Mouse (Mus musculus) MEL (cell line): ENCODE measurements around the gene Tspan18. TPM values are rescaled to one million over a fixed set of nuclear protein-coding genes. Genes with fewer than 3 reads are reported as not detected.
A peak's percentile ranks its signal among the peaks of the same experiment; 100 is the strongest.

Source experiments
- DNase-seq: peaks from one replicate; pipeline ENCODE4 v3.0.0; 2011; ENCODE audit warnings: low read depth, low spot score
- H3K27ac ChIP-seq: 2 replicates; pipeline ENCODE4 v1.5.1; 2012; ENCODE audit warnings: low read depth, mild to moderate bottlenecking, control low read depth, low read length, moderate library complexity; ENCODE audit not compliant: control insufficient read depth
- H3K27me3 ChIP-seq, 2 experiments: fragments of 150-350 bp in 1 of 2; sonication (generic) in 1 of 2; 2 replicates each; pipeline ENCODE4 v1.6.1; 2012; ENCODE audit warnings: low read length in 2 of 2, mild to moderate bottlenecking in 2 of 2, improper control_type of control experiment in 1 of 2, moderate library complexity in 1 of 2; ENCODE audit not compliant: insufficient read depth in 2 of 2, control insufficient read depth in 1 of 2
- H3K36me3 ChIP-seq, 2 experiments: 2 replicates each; pipeline ENCODE4 v1.6.1; 2012 to 2014; ENCODE audit warnings: low read length in 2 of 2, improper control_type of control experiment in 1 of 2, inconsistent platforms in 1 of 2, mild to moderate bottlenecking in 1 of 2; ENCODE audit not compliant: insufficient read depth in 2 of 2, control insufficient read depth in 1 of 2
- H3K4me1 ChIP-seq, 2 experiments: fragments of 150-350 bp in 1 of 2; sonication (generic) in 1 of 2; 2 replicates each; pipeline ENCODE4 v1.6.1; 2012; ENCODE audit warnings: low read length in 2 of 2, improper control_type of control experiment in 1 of 2, mild to moderate bottlenecking in 1 of 2; ENCODE audit not compliant: insufficient read depth in 2 of 2, control insufficient read depth in 1 of 2
- H3K4me3 ChIP-seq, 2 experiments: fragments of 150-350 bp in 1 of 2; sonication (generic) in 1 of 2; 2 replicates each; pipeline ENCODE4 v1.5.1; 2012; ENCODE audit warnings: low read depth in 2 of 2, low read length in 2 of 2, mild to moderate bottlenecking in 2 of 2, moderate library complexity in 2 of 2, control low read depth in 1 of 2, improper control_type of control experiment in 1 of 2; ENCODE audit not compliant: control insufficient read depth in 1 of 2, insufficient read depth in 1 of 2
- H3K79me2 ChIP-seq: 2 replicates; pipeline ENCODE4 v1.6.1; 2012; ENCODE audit warnings: mild to moderate bottlenecking, low read length, moderate library complexity; ENCODE audit not compliant: control insufficient read depth, poor library complexity, insufficient read depth
- H3K9ac ChIP-seq: 2 replicates; pipeline ENCODE4 v1.6.1; 2012; ENCODE audit warnings: low read depth, mild to moderate bottlenecking, control low read depth, low read length, moderate library complexity; ENCODE audit not compliant: control insufficient read depth, poor library complexity, severe bottlenecking
- H3K9me3 ChIP-seq: fragments of 150-350 bp; sonication (generic); replicated peaks from 2 replicates; pipeline ENCODE4 v1.6.1; 2012; ENCODE audit warnings: mild to moderate bottlenecking, low read length, improper control_type of control experiment, moderate library complexity; ENCODE audit not compliant: insufficient read depth
- BHLHE40 ChIP-seq: IDR thresholded peaks from 2 replicates; pipeline ENCODE4 v1.6.1; 2012; ENCODE audit warnings: low read depth, mild to moderate bottlenecking, inconsistent platforms, low read length, improper control_type of control experiment, borderline replicate concordance
- CHD1 ChIP-seq: IDR thresholded peaks from 2 replicates; pipeline ENCODE4 v1.6.1; 2012; ENCODE audit warnings: low read depth, mild to moderate bottlenecking, inconsistent platforms, low read length, improper control_type of control experiment
- CHD2 ChIP-seq: IDR thresholded peaks from 2 replicates; pipeline ENCODE4 v1.6.1; 2011; ENCODE audit warnings: low read length, improper control_type of control experiment
- E2F4 ChIP-seq: IDR thresholded peaks from 2 replicates; pipeline ENCODE4 v1.6.1; 2011; ENCODE audit warnings: low read depth, low read length, improper control_type of control experiment, borderline replicate concordance
- ELF1 ChIP-seq: IDR thresholded peaks from 2 replicates; pipeline ENCODE4 v1.6.1; 2014; ENCODE audit warnings: low read depth, mild to moderate bottlenecking, inconsistent platforms, low read length, improper control_type of control experiment, moderate library complexity
- EP300 ChIP-seq, 2 experiments: IDR thresholded peaks; 2 replicates each; pipeline ENCODE4 v1.6.1; 2011; ENCODE audit warnings: improper control_type of control experiment in 2 of 2, low read length in 2 of 2, low read depth in 1 of 2, mild to moderate bottlenecking in 1 of 2
- GABPA ChIP-seq: IDR thresholded peaks from 2 replicates; pipeline ENCODE4 v1.6.1; 2012; ENCODE audit warnings: low read depth, mild to moderate bottlenecking, inconsistent platforms, low read length, improper control_type of control experiment, moderate library complexity
- GATA1 ChIP-seq: IDR thresholded peaks from 2 replicates; pipeline ENCODE4 v1.6.1; 2011; ENCODE audit warnings: low read depth, low read length, improper control_type of control experiment
- JUND ChIP-seq: IDR thresholded peaks from 2 replicates; pipeline ENCODE4 v1.6.1; 2011; ENCODE audit warnings: low read depth, mild to moderate bottlenecking, improper control_type of control experiment, low read length
- KAT2A ChIP-seq: conservative IDR thresholded peaks from 2 replicates; pipeline ENCODE4 v1.6.1; 2012; ENCODE audit warnings: low read depth, low read length, improper control_type of control experiment, inconsistent platforms
- MAFK ChIP-seq: IDR thresholded peaks from 2 replicates; pipeline ENCODE4 v1.6.1; 2011; ENCODE audit warnings: low read depth, mild to moderate bottlenecking, low read length, improper control_type of control experiment, borderline replicate concordance
- MAX ChIP-seq: IDR thresholded peaks from 2 replicates; pipeline ENCODE4 v1.6.1; 2011; ENCODE audit warnings: low read length, improper control_type of control experiment
- MEF2A ChIP-seq: IDR thresholded peaks from 2 replicates; pipeline ENCODE4 v1.6.1; 2014; ENCODE audit warnings: low read depth, mild to moderate bottlenecking, inconsistent platforms, low read length, improper control_type of control experiment; ENCODE audit not compliant: poor library complexity, insufficient replicate concordance, severe bottlenecking; ENCODE audit errors: extremely low read depth
- MXI1 ChIP-seq: IDR thresholded peaks from 2 replicates; pipeline ENCODE4 v1.6.1; 2011; ENCODE audit warnings: mild to moderate bottlenecking, low read depth, low read length, improper control_type of control experiment
- MYB ChIP-seq: IDR thresholded peaks from 2 replicates; pipeline ENCODE4 v1.6.1; 2011; ENCODE audit warnings: mild to moderate bottlenecking, low read depth, low read length, improper control_type of control experiment
- MYC ChIP-seq: IDR thresholded peaks from 2 replicates; pipeline ENCODE4 v1.6.1; 2011; ENCODE audit warnings: low read depth, mild to moderate bottlenecking, low read length, improper control_type of control experiment, moderate library complexity
- NELFE ChIP-seq: IDR thresholded peaks from 2 replicates; pipeline ENCODE4 v1.6.1; 2011; ENCODE audit warnings: low read depth, low read length, improper control_type of control experiment
- NRF1 ChIP-seq: IDR thresholded peaks from 2 replicates; pipeline ENCODE4 v1.6.1; 2014; ENCODE audit warnings: low read depth, mild to moderate bottlenecking, inconsistent platforms, low read length, improper control_type of control experiment, moderate library complexity; ENCODE audit not compliant: poor library complexity, insufficient read depth, severe bottlenecking
- POLR2A ChIP-seq, 2 experiments: IDR thresholded peaks; 2 replicates each; pipeline ENCODE4 v1.6.1; 2011 to 2012; ENCODE audit warnings: low read length in 2 of 2, mild to moderate bottlenecking in 2 of 2, control low read depth in 1 of 2, improper control_type of control experiment in 1 of 2, low read depth in 1 of 2, moderate library complexity in 1 of 2; ENCODE audit not compliant: control insufficient read depth in 1 of 2, insufficient read depth in 1 of 2, poor library complexity in 1 of 2
- POLR2AphosphoS2 ChIP-seq: IDR thresholded peaks from 2 replicates; pipeline ENCODE4 v1.6.1; 2011; ENCODE audit warnings: low read length, improper control_type of control experiment
- POLR2AphosphoS5 ChIP-seq: IDR thresholded peaks from 2 replicates; pipeline ENCODE4 v1.6.1; 2012; ENCODE audit warnings: low read depth, borderline replicate concordance, mild to moderate bottlenecking, inconsistent platforms, low read length, moderate library complexity, mixed read lengths
- RAD21 ChIP-seq: IDR thresholded peaks from 2 replicates; pipeline ENCODE4 v1.6.1; 2011; ENCODE audit warnings: mild to moderate bottlenecking, low read depth, low read length, improper control_type of control experiment
- RCOR1 ChIP-seq: IDR thresholded peaks from 2 replicates; pipeline ENCODE4 v1.6.1; 2012; ENCODE audit warnings: low read depth, mild to moderate bottlenecking, inconsistent platforms, low read length, improper control_type of control experiment
- SIN3A ChIP-seq: IDR thresholded peaks from 2 replicates; pipeline ENCODE4 v1.6.1; 2012; ENCODE audit warnings: low read length, improper control_type of control experiment, inconsistent platforms
- SMC3 ChIP-seq: IDR thresholded peaks from 2 replicates; pipeline ENCODE4 v1.6.1; 2011; ENCODE audit warnings: low read depth, low read length, improper control_type of control experiment
- TAL1 ChIP-seq: IDR thresholded peaks from 2 replicates; pipeline ENCODE4 v1.6.1; 2012; ENCODE audit warnings: mild to moderate bottlenecking, inconsistent platforms, low read length, moderate library complexity, mixed read lengths
- TBP ChIP-seq: IDR thresholded peaks from 2 replicates; pipeline ENCODE4 v1.8.0; 2011; ENCODE audit warnings: low read depth, low read length, improper control_type of control experiment
- TCF12 ChIP-seq: IDR thresholded peaks from 2 replicates; pipeline ENCODE4 v1.6.1; 2014; ENCODE audit warnings: low read depth, mild to moderate bottlenecking, inconsistent platforms, low read length, improper control_type of control experiment, moderate library complexity
- UBTF ChIP-seq: IDR thresholded peaks from 2 replicates; pipeline ENCODE4 v1.6.1; 2012; ENCODE audit warnings: low read depth, mild to moderate bottlenecking, inconsistent platforms, low read length, improper control_type of control experiment, moderate library complexity, borderline replicate concordance; ENCODE audit not compliant: insufficient read depth
- USF2 ChIP-seq, 2 experiments: IDR thresholded peaks; 2 replicates each; pipeline ENCODE4 v1.6.1; 2011 to 2012; ENCODE audit warnings: improper control_type of control experiment in 2 of 2, low read length in 2 of 2, borderline replicate concordance in 1 of 2, inconsistent platforms in 1 of 2, low read depth in 1 of 2, mild to moderate bottlenecking in 1 of 2; ENCODE audit not compliant: insufficient read depth in 1 of 2
- ZC3H11A ChIP-seq: IDR thresholded peaks from 2 replicates; pipeline ENCODE4 v1.6.1; 2012; ENCODE audit warnings: low read depth, mild to moderate bottlenecking, inconsistent platforms, low read length, improper control_type of control experiment
- ZKSCAN1 ChIP-seq: IDR thresholded peaks from 2 replicates; pipeline ENCODE4 v1.6.1; 2012; ENCODE audit warnings: low read depth, mild to moderate bottlenecking, inconsistent platforms, low read length, improper control_type of control experiment, moderate library complexity
- ZMIZ1 ChIP-seq: IDR thresholded peaks from 2 replicates; pipeline ENCODE4 v1.6.1; 2012; ENCODE audit warnings: low read depth, mild to moderate bottlenecking, inconsistent platforms, low read length, improper control_type of control experiment, moderate library complexity
- ZNF384 ChIP-seq: IDR thresholded peaks from 2 replicates; pipeline ENCODE4 v1.6.1; 2012; ENCODE audit warnings: low read depth, mild to moderate bottlenecking, inconsistent platforms, low read length, improper control_type of control experiment
- polyA plus RNA-seq, 2 experiments: library from polyadenylated mRNA; stranded (reverse) in 1 of 2; unstranded in 1 of 2; fragments of >175 nt in 1 of 2; fragments of >200 nt in 1 of 2; gene quantifications; 2 replicates each; pipeline versions ENCODE4 v1.2.1 to v1.2.4; 2012; ENCODE audit warnings: low replicate concordance in 2 of 2, low read depth in 1 of 2; ENCODE audit not compliant: insufficient read length in 2 of 2, insufficient read depth in 1 of 2, missing spikeins in 1 of 2
- total RNA-seq: library from RNA; depleted of rRNA; stranded (reverse); fragments of 300-350 nt; gene quantifications from 2 replicates; pipeline ENCODE4 v1.2.3, GENCODE M21; 2012

The Tspan18 gene
- total and polyA plus RNA-seq, 3 experiments = 2.2 to 4.4 TPM; not detected in 1

DNA sequence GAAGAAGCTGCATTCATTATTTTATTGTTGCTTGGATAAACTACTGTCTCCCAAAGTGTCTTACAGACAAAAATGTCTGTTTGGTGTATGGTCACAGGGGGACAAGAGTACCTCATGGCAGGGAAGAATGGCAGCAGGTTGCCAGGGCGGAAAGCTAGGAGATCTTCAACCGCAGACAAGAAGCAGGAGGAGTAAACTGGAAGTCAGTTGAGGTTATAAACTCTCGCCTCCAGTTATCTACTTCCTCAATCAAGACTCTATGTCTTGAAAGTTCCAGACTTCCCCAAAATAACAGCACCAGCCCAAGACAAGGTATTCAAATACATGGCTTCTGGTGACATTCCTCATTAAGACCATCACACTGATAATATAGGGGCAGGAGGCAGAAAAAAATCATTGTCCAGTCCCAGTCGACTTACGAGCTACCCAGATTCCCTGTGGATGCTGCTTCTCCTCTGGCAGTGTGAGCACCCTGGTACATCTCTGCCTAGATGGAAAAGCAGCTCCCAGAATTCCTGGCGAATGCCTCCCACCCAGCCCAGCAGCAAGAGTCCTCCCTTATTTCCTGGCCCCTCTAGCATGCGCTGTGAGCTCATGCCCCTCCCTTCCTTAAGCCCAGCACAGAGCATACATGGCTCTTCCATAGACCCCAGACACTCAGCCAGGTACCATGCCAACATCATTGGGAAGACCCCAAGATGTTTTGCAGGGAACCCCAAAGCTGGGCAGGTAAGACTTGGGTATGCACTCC is 172.2 kb downstream of the Tspan18 start:
- no peaks in the 10 kb centered on the region for H3K27me3 ChIP-seq
- H3K9me3 ChIP-seq = no peaks in the 10 kb centered on the region
- peak; percentile 86 for DNase-seq
- TF ChIP-seq TCF12 (peak; percentile 62; the same call in 1 of the 2 replicates), KAT2A (peak; percentile 35; the same call in 1 of the 2 replicates), JUND (peak; percentile 70; the same call in 1 of the 2 replicates), MAFK (peak; percentile 36; the same call in 1 of the 2 replicates), TBP (peak; percentile 69), RCOR1 (peak; percentile 78; the same call in 1 of the 2 replicates), EP300 (IDR thresholded peaks at IDR 0.05; ENCODE audit: low read depth in 1 of 2, low read length in 2 of 2) (peak; percentile 90 to 98), CHD2 (peak; percentile 41; the same call in 1 of the 2 replicates), ZNF384 (0 out of 2 replicates have a peak, but pooled peaks have one; percentile 19), RAD21 (no peak), USF2 (IDR thresholded peaks at IDR 0.05; ENCODE audit: borderline replicate concordance in 1 of 2, insufficient read depth in 1 of 2, low read depth in 1 of 2, low read length in 2 of 2) (no peak), MYB (peak; percentile 78), E2F4 (no peak), GABPA (no peak), MYC (peak; percentile 85), NELFE (no peak; the same call in 1 of the 2 replicates), TAL1 (no peak), UBTF (no peak), MEF2A (0 out of 2 replicates have a peak, but pooled peaks have one; percentile 52), POLR2AphosphoS2 (no peak), POLR2AphosphoS5 (no peak), MXI1 (peak; percentile 49; the same call in 1 of the 2 replicates), MAX (peak; percentile 56; the same call in 1 of the 2 replicates), ZC3H11A (no peak), SMC3 (no peak), BHLHE40 (no peak), NRF1 (no peak), ZKSCAN1 (no peak), CHD1 (no peak), ZMIZ1 (peak; percentile 51; the same call in 1 of the 2 replicates), POLR2A (IDR thresholded peaks at IDR 0.05; ENCODE audit: control insufficient read depth in 1 of 2, insufficient read depth in 1 of 2, low read depth in 1 of 2, low read length in 2 of 2, poor library complexity in 1 of 2) (peak in 1 of 2 experiments; percentile 56; a peak in 2 of 4 replicates), ELF1 (0 out of 2 replicates have a peak, but pooled peaks have one; percentile 24), SIN3A (peak; percentile 70; the same call in 1 of the 2 replicates), GATA1 (peak; percentile 96)

More for the DNA sequence above, 172.2 kb downstream of the Tspan18 start:
- Histone ChIP-seq H3K27ac (peak overlapping the region; percentile 95), H3K36me3 (peaks cover 0 to 36% of the 10 kb centered on the region in 2 experiments; a peak in 2 of 4 replicates), H3K9ac (peak overlapping the region; percentile 42; the same call in 1 of the 2 replicates), H3K4me1 (peaks cover 31 to 44% of the 10 kb centered on the region in 2 experiments), H3K79me2 (no peaks in the 10 kb centered on the region), H3K4me3 (peak overlapping the region in 1 of 2 experiments; percentile 19; a peak in 1 of 4 replicates)
